Mouse (Mus musculus): ENCODE results near the gene Ranbp17. TPM values are rescaled to one million over a fixed set of nuclear protein-coding genes. Genes with fewer than 3 reads are reported as not detected.

Gene Ranbp17
- polyA plus RNA-seq, 1 experiment: 0.14 TPM

DNA sequence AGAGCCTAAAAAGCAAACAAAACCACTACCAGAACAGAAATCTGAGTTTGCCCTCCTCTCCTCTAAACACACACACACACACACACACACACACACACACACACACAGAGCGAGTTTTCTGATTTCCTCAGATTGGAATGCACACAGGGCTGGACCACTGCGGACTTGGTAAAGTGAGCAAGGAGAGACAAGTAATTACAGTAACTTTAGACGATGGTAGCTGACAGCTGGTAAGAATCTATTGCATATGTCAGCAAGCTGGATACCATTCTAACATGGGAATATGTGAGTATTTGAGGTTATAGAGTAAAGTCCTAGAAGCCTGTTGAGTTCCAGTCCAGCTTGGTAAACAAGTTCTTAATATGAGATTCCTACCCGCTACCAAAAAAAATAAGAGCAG is 204.0 kb downstream of the Ranbp17 start:
- TF ChIP-seq CTCF (IDR thresholded peaks at IDR 0.05; ENCODE audit: extremely low read depth, insufficient read depth, insufficient read length, insufficient replicate concordance): no peak
- TF ChIP-seq POLR2A (IDR thresholded peaks at IDR 0.05; ENCODE audit: low read depth, low read length): no peak
- DNase-seq (ENCODE audit: low read depth in 1 of 2, low spot score in 2 of 2): no peak
- WGBS: 87% methylated on average over 4 of the region's 4 CpGs
- H3K36me3 ChIP-seq (ENCODE audit: control insufficient read depth, insufficient read depth, low read length): no peaks in the 10 kb centered on the region
- no peak overlapping the region for H3K4me3 ChIP-seq (ENCODE audit: extremely low read depth, insufficient read depth, insufficient read length)
- H3K27ac ChIP-seq (ENCODE audit: insufficient read depth, low read length): no peak overlapping the region
- no peaks in the 10 kb centered on the region for H3K27me3 ChIP-seq (ENCODE audit: control insufficient read depth, insufficient read depth, low read length)
- no peaks in the 10 kb centered on the region for H3K4me1 ChIP-seq (ENCODE audit: control insufficient read depth, insufficient read depth, insufficient read length)

DNA sequence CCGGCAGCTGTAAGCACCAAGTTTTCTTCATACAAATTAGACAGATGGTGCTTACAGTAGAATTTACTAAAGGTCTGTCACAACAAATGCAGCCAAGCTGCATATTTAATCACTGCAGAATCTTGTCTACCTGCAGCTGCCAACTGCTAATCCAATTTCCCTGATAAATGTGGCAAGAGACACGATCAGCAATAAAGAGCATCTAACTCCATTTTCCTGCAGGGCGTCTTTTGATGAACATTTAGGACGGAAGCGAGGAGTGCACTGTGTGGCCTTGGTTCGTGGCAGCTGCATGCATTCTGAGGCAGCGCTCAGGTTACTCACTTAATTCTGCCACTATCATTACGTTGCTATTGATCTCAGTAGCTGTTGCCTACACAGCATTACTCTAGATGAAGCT is 212.7 kb downstream of the Ranbp17 start:
- Histone ChIP-seq H3K4me3 (ENCODE audit: extremely low read depth, insufficient read depth, insufficient read length) (no peak overlapping the region), H3K4me1 (ENCODE audit: control insufficient read depth, insufficient read depth, insufficient read length) (no peaks in the 10 kb centered on the region), H3K36me3 (ENCODE audit: control insufficient read depth, insufficient read depth, low read length) (no peaks in the 10 kb centered on the region), H3K27me3 (ENCODE audit: control insufficient read depth, insufficient read depth, low read length) (no peaks in the 10 kb centered on the region), H3K27ac (ENCODE audit: insufficient read depth, low read length) (no peak overlapping the region)
- WGBS: 88% methylated on average over 8 of the region's 8 CpGs
- no peak for TF ChIP-seq CTCF (IDR thresholded peaks at IDR 0.05; ENCODE audit: extremely low read depth, insufficient read depth, insufficient read length, insufficient replicate concordance)
- no peak for TF ChIP-seq POLR2A (IDR thresholded peaks at IDR 0.05; ENCODE audit: low read depth, low read length)
- DNase-seq (ENCODE audit: low read depth in 1 of 2, low spot score in 2 of 2): no peak

DNA sequence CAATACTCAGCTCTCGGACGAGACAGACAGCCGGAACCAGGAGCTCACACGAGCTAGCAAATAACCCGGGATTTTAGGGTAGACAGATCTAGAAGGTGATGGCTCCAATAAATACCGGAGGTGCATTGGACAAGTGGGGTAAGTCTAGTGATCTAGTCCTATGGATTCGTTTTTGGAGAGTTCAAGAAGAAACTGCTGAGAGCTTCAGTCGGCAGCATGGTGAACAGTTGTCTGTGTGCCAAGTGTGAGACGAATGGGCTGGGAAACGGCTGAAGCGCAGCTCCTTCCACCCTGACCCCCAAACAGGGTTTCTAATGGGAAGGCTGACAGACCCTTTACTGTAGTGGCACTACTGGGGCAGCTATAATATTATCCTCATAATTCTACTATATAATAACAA is 214.2 kb downstream of the Ranbp17 start:
- no peaks in the 10 kb centered on the region for H3K36me3 ChIP-seq (ENCODE audit: control insufficient read depth, insufficient read depth, low read length)
- H3K4me1 ChIP-seq (ENCODE audit: control insufficient read depth, insufficient read depth, insufficient read length): no peaks in the 10 kb centered on the region
- H3K27me3 ChIP-seq (ENCODE audit: control insufficient read depth, insufficient read depth, low read length): no peaks in the 10 kb centered on the region
- 87% methylated on average over 11 of the region's 11 CpGs for WGBS
- H3K4me3 ChIP-seq (ENCODE audit: extremely low read depth, insufficient read depth, insufficient read length): no peak overlapping the region
- no peak overlapping the region for H3K27ac ChIP-seq (ENCODE audit: insufficient read depth, low read length)
- DNase-seq (ENCODE audit: low read depth in 1 of 2, low spot score in 2 of 2): no peak
- TF ChIP-seq POLR2A (IDR thresholded peaks at IDR 0.05; ENCODE audit: low read depth, low read length): no peak
- TF ChIP-seq CTCF (IDR thresholded peaks at IDR 0.05; ENCODE audit: extremely low read depth, insufficient read depth, insufficient read length, insufficient replicate concordance): no peak

DNA sequence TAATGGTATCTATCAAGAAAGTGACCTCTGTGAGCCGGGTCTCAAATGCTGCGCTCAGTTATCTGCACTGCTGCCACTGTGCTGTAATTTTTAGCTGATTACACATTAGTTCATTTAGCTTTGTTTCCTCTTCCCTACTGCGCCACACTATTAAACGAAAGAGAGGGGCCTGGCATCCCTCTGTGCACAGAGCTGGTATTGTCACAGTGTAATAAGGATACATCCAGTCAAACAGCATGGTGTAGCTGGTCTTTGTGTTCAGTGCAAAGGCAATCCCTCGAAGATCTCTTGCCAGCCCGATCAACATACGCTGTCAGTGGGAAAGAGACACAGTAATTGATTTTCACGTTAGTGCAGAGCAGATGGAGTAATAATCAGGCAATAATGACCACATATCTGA is 216.4 kb downstream of the Ranbp17 start:
- WGBS: 91% methylated on average over 8 of the region's 8 CpGs
- H3K4me3 ChIP-seq (ENCODE audit: extremely low read depth, insufficient read depth, insufficient read length): no peak overlapping the region
- H3K36me3 ChIP-seq (ENCODE audit: control insufficient read depth, insufficient read depth, low read length): no peaks in the 10 kb centered on the region
- no peaks in the 10 kb centered on the region for H3K4me1 ChIP-seq (ENCODE audit: control insufficient read depth, insufficient read depth, insufficient read length)
- no peak for DNase-seq (ENCODE audit: low read depth in 1 of 2, low spot score in 2 of 2)
- H3K27me3 ChIP-seq (ENCODE audit: control insufficient read depth, insufficient read depth, low read length): no peaks in the 10 kb centered on the region
- no peak overlapping the region for H3K27ac ChIP-seq (ENCODE audit: insufficient read depth, low read length)
- TF ChIP-seq POLR2A (IDR thresholded peaks at IDR 0.05; ENCODE audit: low read depth, low read length): no peak
- no peak for TF ChIP-seq CTCF (IDR thresholded peaks at IDR 0.05; ENCODE audit: extremely low read depth, insufficient read depth, insufficient read length, insufficient replicate concordance)

DNA sequence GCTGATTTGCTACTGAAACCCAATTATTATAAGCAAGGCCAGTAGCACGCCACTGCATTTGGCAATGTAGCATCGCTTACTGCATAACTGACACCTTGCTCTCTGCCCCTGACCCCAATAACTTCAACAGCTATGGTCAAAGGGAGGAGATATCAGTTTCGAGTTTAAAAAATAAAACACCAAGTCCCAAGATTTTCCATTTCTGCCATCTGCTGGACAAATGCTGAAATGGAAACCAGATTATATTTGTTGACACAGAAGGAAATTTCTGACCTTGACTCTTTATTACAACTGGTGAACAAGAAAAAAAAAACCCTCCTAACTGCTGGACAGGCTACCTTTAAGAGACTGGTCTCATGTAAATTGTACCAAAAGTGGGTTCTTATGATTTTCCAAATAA is 218.1 kb downstream of the Ranbp17 start:
- no peak overlapping the region for H3K4me3 ChIP-seq (ENCODE audit: extremely low read depth, insufficient read depth, insufficient read length)
- no peak overlapping the region for H3K27ac ChIP-seq (ENCODE audit: insufficient read depth, low read length)
- no peaks in the 10 kb centered on the region for H3K36me3 ChIP-seq (ENCODE audit: control insufficient read depth, insufficient read depth, low read length)
- H3K4me1 ChIP-seq (ENCODE audit: control insufficient read depth, insufficient read depth, insufficient read length): no peaks in the 10 kb centered on the region
- no peaks in the 10 kb centered on the region for H3K27me3 ChIP-seq (ENCODE audit: control insufficient read depth, insufficient read depth, low read length)
- DNase-seq (ENCODE audit: low read depth in 1 of 2, low spot score in 2 of 2): no peak
- no peak for TF ChIP-seq CTCF (IDR thresholded peaks at IDR 0.05; ENCODE audit: extremely low read depth, insufficient read depth, insufficient read length, insufficient replicate concordance)
- TF ChIP-seq POLR2A (IDR thresholded peaks at IDR 0.05; ENCODE audit: low read depth, low read length): no peak
- WGBS: 60% methylated on average over 3 of the region's 3 CpGs

DNA sequence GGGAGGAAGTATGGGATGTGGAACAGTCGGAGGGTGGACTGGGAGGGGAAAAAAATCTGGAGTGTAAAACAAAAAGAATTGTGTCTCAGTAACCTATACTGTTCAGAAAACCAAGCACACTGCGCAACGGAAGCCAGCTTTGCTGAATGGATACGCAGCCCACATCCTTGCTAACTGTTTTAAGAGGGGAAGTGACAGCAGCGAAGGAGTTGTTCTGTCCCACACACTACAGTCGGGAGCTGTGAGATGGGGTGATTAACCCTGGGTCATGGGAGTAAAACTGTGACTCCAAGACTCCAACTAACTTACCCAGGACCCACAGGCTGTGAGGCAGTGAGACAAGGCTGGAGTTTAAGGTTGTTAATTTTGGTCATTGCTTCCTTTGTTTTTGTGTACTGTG is 219.5 kb downstream of the Ranbp17 start:
- Histone ChIP-seq H3K4me1 (ENCODE audit: control insufficient read depth, insufficient read depth, insufficient read length) (no peaks in the 10 kb centered on the region), H3K36me3 (ENCODE audit: control insufficient read depth, insufficient read depth, low read length) (no peaks in the 10 kb centered on the region), H3K4me3 (ENCODE audit: extremely low read depth, insufficient read depth, insufficient read length) (no peak overlapping the region), H3K27ac (ENCODE audit: insufficient read depth, low read length) (no peak overlapping the region), H3K27me3 (ENCODE audit: control insufficient read depth, insufficient read depth, low read length) (no peaks in the 10 kb centered on the region)
- TF ChIP-seq CTCF (IDR thresholded peaks at IDR 0.05; ENCODE audit: extremely low read depth, insufficient read depth, insufficient read length, insufficient replicate concordance) (no peak), POLR2A (IDR thresholded peaks at IDR 0.05; ENCODE audit: low read depth, low read length) (no peak)
- WGBS: 37% methylated on average over 6 of the region's 6 CpGs
- no peak for DNase-seq (ENCODE audit: low read depth in 1 of 2, low spot score in 2 of 2)

DNA sequence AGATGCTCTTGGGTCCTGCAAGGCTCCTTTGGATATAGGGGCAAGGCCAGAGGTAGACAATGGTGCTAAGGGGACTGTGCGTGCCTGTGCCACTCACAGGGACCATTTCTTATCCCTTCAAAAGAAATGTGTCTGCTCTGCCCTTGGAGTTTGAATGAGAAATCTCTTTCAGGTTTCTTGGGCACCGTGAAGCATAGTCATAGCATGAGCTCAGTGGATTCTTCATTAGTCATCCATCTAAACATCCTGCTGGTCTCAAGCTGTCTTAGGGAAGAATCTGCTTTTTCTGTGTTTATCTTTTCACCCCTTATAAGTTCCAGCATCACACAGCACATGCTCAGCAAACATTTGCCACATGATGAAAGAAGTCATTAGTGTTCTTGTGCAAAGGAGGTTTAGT is 235.0 kb downstream of the Ranbp17 start:
- TF ChIP-seq CTCF (IDR thresholded peaks at IDR 0.05; ENCODE audit: extremely low read depth, insufficient read depth, insufficient read length, insufficient replicate concordance) (no peak), POLR2A (IDR thresholded peaks at IDR 0.05; ENCODE audit: low read depth, low read length) (no peak)
- Histone ChIP-seq H3K4me3 (ENCODE audit: extremely low read depth, insufficient read depth, insufficient read length) (no peak overlapping the region), H3K36me3 (ENCODE audit: control insufficient read depth, insufficient read depth, low read length) (no peaks in the 10 kb centered on the region), H3K4me1 (ENCODE audit: control insufficient read depth, insufficient read depth, insufficient read length) (no peaks in the 10 kb centered on the region), H3K27ac (ENCODE audit: insufficient read depth, low read length) (no peak overlapping the region), H3K27me3 (ENCODE audit: control insufficient read depth, insufficient read depth, low read length) (no peaks in the 10 kb centered on the region)
- no peak for DNase-seq (ENCODE audit: low read depth in 1 of 2, low spot score in 2 of 2)
- 92% methylated on average over 2 of the region's 2 CpGs for WGBS

All from spleen, adult 2 months (tissue).